8 mouse cellular contexts compared by ENCODE assay signal in the genomic region with DNA sequence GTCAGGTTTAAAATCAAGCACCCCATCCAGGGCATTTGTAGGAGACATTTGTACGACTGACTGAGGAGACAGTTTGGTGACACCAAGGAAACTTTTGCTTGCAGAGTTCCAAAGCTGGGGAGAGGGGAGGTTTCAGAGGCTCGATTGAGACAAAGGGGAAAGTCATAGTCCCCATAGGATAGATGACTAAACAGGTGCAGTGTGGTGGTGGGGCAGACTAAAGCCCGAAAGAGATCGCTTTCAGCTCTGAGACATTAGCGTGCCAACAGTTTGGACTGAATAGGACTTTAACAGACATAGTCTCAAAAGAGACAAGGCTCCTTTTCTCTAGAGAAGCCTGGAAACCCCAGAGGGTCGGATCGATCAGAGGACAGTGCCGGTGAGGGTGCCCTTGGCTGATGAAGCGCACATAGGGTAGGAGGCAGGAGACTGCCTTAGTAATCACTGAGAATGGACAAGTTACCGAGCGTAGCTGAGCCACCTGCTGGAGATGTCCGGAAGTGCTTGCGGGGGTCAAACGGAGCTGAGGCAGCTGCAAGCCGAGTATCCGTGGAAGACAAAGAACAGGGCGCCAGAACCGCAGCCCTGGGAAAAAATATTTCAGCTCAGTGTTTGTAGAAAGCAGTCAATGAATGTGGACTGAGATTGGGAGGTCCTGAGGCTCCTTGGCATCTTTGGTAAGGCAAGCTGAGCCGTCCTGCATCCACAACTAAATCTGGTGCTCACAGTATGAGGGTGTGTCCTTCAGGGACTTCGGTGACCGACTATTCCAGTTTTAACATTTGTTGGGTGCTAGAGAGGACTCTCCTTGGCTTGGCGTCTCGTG.
DNase-seq lines count a peak whose midpoint lies in the region; ATAC-seq lines count a peak whose summit lies in the region.

No protein-coding gene starts in this region.

- H3K27ac ChIP-seq in forebrain, embryonic 10.5 days, result peak overlapping the region; percentile 75

- peak; percentile 66 to 77 for DNase-seq in adrenal gland, postnatal 36 days
- peak; percentile 82 for DNase-seq in forebrain, embryonic 10.5 days (ENCODE audit: extremely low spot score, low spot score)
- DNase-seq in layer of hippocampus, postnatal 25 days (ENCODE audit: extremely low spot score in 1 of 2, low spot score in 1 of 2), result peak; percentile 41 to 79
- peak; percentile 80 for DNase-seq in lung, postnatal 10 days
- DNase-seq in retina, embryonic 14.5 days (ENCODE audit: low spot score), result peak; percentile 89
- DNase-seq in urinary bladder, postnatal 25 days (ENCODE audit: low spot score), result peak; percentile 71

- H3K36me3 ChIP-seq in forebrain, embryonic 10.5 days (replicated peaks), result no peaks in the 10 kb centered on the region

- H3K4me1 ChIP-seq in forebrain, embryonic 10.5 days, result peaks cover 10% of the 10 kb centered on the region

- peak; percentile 60 for ATAC-seq in CD4-positive, CD25-positive, alpha-beta regulatory T cell, adult 4 months
- peak; percentile 80 to 83 for ATAC-seq in hematopoietic stem cell, adult 5-6 weeks (replicated peaks in 1 of 2; ENCODE audit: insufficient read depth in 1 of 2, low FRiP score in 2 of 2, low TSS enrichment in 1 of 2, low read depth in 1 of 2, poor library complexity in 2 of 2, severe bottlenecking in 2 of 2)

- no peaks in the 10 kb centered on the region for H3K27me3 ChIP-seq in forebrain, embryonic 10.5 days (ENCODE audit: poor library complexity, severe bottlenecking)

- WGBS in forebrain, embryonic 10.5 days, result 36% methylated on average over 23 of the region's 23 CpGs

- no peaks in the 10 kb centered on the region for H3K9me3 ChIP-seq in forebrain, embryonic 10.5 days

- H3K4me3 ChIP-seq in forebrain, embryonic 10.5 days, result peak overlapping the region; percentile 38

Comparison
In these comparisons a context has a peak if more than half of its experiments do, and no peak if none do; other contexts are left out.
1. Peak in every context shown above with its lines: DNase-seq, ATAC-seq, H3K4me3 ChIP-seq and H3K27ac ChIP-seq.